Mouse (Mus musculus): ENCODE data around the gene Pcdh7.
A peak's percentile ranks its signal among the peaks of the same experiment; 100 is the strongest.
"Not testable (repeated sequence)": the region's sequence is repeated elsewhere in the genome, so short reads cannot be mapped to it uniquely, and the experiment has no call there.

Gene Pcdh7

GRCm38 (mm10) chr5:57717906-57718875, at the start of gene Pcdh7:
Pcdh7 (plus strand) TSS chr5:57717967.
- peak; percentile 43 to 57 for DNase-seq (ENCODE audit: low spot score in 2 of 2)

GRCm38 (mm10) chr5:57676970-57677369, 40.8 kb upstream of the Pcdh7 start:
- not testable (repeated sequence) for DNase-seq (ENCODE audit: low spot score in 2 of 2)

- DNase-seq (ENCODE audit: low spot score in 2 of 2), result no peak
Observed at GRCm38 (mm10) chr5:57708396-57708795, 9.4 kb upstream of the Pcdh7 start.

- peak in 1 of 2 experiments; percentile 20 for DNase-seq (ENCODE audit: low spot score in 2 of 2)
Observed at GRCm38 (mm10) chr5:57713980-57714379, 3.8 kb upstream of the Pcdh7 start.

GRCm38 (mm10) chr5:57714621-57715523, 2.9 kb upstream of the Pcdh7 start:
- DNase-seq (ENCODE audit: low spot score in 2 of 2), result peak; percentile 58 to 73

- DNase-seq (ENCODE audit: low spot score in 2 of 2), result peak; percentile 81 to 83
Observed at GRCm38 (mm10) chr5:57715524-57716400, 2.0 kb upstream of the Pcdh7 start.

- peak; percentile 28 to 36 for DNase-seq (ENCODE audit: low spot score in 2 of 2)
Observed at GRCm38 (mm10) chr5:57716421-57717237, 1.1 kb upstream of the Pcdh7 start.

GRCm38 (mm10) chr5:57717238-57717905, 395 bp upstream of the Pcdh7 start:
- DNase-seq (ENCODE audit: low spot score in 2 of 2), result peak; percentile 44 to 65

- DNase-seq (ENCODE audit: low spot score in 2 of 2), result peak; percentile 63 to 64
Observed at GRCm38 (mm10) chr5:57718876-57719593, 1.3 kb downstream of the Pcdh7 start.

GRCm38 (mm10) chr5:57719594-57720185, 1.9 kb downstream of the Pcdh7 start:
- DNase-seq (ENCODE audit: low spot score in 2 of 2), result peak; percentile 45 to 63

GRCm38 (mm10) chr5:57720206-57720880, 2.6 kb downstream of the Pcdh7 start:
- DNase-seq (ENCODE audit: low spot score in 2 of 2), result no peak

- peak in 1 of 2 experiments; percentile 6 for DNase-seq (ENCODE audit: low spot score in 2 of 2)
Observed at GRCm38 (mm10) chr5:57721148-57721712, 3.5 kb downstream of the Pcdh7 start.

GRCm38 (mm10) chr5:57721927-57722326, 4.2 kb downstream of the Pcdh7 start:
- no peak for DNase-seq (ENCODE audit: low spot score in 2 of 2)

GRCm38 (mm10) chr5:57733451-57733850, 15.7 kb downstream of the Pcdh7 start:
- no peak for DNase-seq (ENCODE audit: low spot score in 2 of 2)

GRCm38 (mm10) chr5:57735723-57736122, 18.0 kb downstream of the Pcdh7 start:
- DNase-seq (ENCODE audit: low spot score in 2 of 2), result no peak

GRCm38 (mm10) chr5:57742924-57743323, 25.2 kb downstream of the Pcdh7 start:
- DNase-seq (ENCODE audit: low spot score in 2 of 2), result no peak

- no peak for DNase-seq (ENCODE audit: low spot score in 2 of 2)
Observed at GRCm38 (mm10) chr5:57743956-57744661, 26.3 kb downstream of the Pcdh7 start.
